Mouse (Mus musculus) embryonic facial prominence, embryonic 15.5 days (tissue): Measurements from ENCODE around the gene Agbl1. TPM values are rescaled to one million over a fixed set of nuclear protein-coding genes. Genes with fewer than 3 reads are reported as not detected.

Experiments
- ATAC-seq: fragments of 200-750 bp; cut with Nextera tagmentation; 2 replicates; pipeline ENCODE4 v1.8.0; 2017; ENCODE audit warnings: low read depth, moderate TSS enrichment; ENCODE audit not compliant: insufficient number of reproducible peaks, low FRiP score, low TSS enrichment
- H3K27ac ChIP-seq: fragments of 300-500 bp; sonication (generic); replicated peaks from 2 replicates; pipeline ENCODE4 v1.5.1; 2015; ENCODE audit warnings: mild to moderate bottlenecking, inconsistent platforms
- H3K27me3 ChIP-seq: fragments of 300-500 bp; sonication (generic); 2 replicates; pipeline ENCODE4 v1.6.1; 2015; ENCODE audit warnings: inconsistent platforms
- H3K36me3 ChIP-seq: fragments of 300-500 bp; sonication (generic); 2 replicates; pipeline ENCODE4 v1.6.1; 2015; ENCODE audit warnings: mild to moderate bottlenecking, inconsistent platforms
- H3K4me1 ChIP-seq: fragments of 300-500 bp; sonication (generic); 2 replicates; pipeline ENCODE4 v1.6.1; 2015; ENCODE audit warnings: inconsistent platforms
- H3K4me2 ChIP-seq: fragments of 300-500 bp; sonication (generic); replicated peaks from 2 replicates; pipeline ENCODE4 v1.6.1; 2015; ENCODE audit warnings: mild to moderate bottlenecking, inconsistent platforms
- H3K4me3 ChIP-seq: fragments of 300-500 bp; sonication (generic); replicated peaks from 2 replicates; pipeline ENCODE4 v1.5.1; 2015; ENCODE audit warnings: mild to moderate bottlenecking, inconsistent platforms
- H3K9ac ChIP-seq: fragments of 300-500 bp; sonication (generic); 2 replicates; pipeline ENCODE4 v1.6.1; 2015; ENCODE audit warnings: inconsistent platforms
- H3K9me3 ChIP-seq: fragments of 300-500 bp; sonication (generic); replicated peaks from 2 replicates; pipeline ENCODE4 v1.6.1; 2016; ENCODE audit warnings: inconsistent platforms
- WGBS: fragments of 180-500 bp; shearing (Covaris S2); methylation state at CpG from one replicate; pipeline ENCODE4 v1.1.7; 2015; 5-methylcytosine and 5-hydroxymethylcytosine counted together
- polyA plus RNA-seq: library from polyadenylated mRNA; unstranded; fragments of >200 nt; fragmentation: Nextera tagmentation; extraction: Ambion mirVana; gene quantifications from 2 replicates; pipeline ENCODE4 v1.2.1, GENCODE M21; 2015

Agbl1 gene
- polyA plus RNA-seq, 1 experiment from 2014 or later: 0.20 TPM

DNA sequence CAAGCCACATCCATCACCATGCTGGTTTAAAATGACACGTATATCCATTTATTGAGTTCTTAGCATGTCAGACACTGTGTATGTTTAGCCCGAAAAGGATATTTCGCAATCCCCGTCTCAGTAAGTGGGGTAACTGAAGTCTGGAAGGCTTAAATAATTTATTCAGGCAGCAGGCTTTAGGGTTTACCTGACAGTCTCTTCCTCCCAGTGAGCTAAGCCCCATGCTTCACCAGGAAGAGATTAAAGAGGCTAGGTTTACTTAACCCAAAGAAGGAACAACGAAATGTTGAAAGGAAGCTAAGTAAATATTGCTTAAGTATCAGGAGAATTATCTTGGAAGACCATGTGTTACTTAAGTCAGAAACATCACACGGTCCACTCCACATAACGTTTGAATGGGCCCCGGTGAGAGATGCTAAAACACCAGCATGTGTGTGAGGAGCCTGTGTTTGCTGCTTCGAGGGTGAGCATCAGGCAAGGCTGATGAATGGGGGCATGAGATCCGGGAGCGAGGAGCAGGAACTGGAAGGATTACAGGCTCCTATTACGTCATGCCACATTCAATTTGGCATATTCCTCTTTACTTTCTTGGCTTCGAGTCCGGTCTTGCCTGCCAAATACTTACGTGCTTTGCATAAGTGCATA is 162.7 kb downstream of the Agbl1 start:
- 12% methylated on average over 15 of the region's 15 CpGs for WGBS
- no peaks in the 10 kb centered on the region for H3K9me3 ChIP-seq
- H3K27ac ChIP-seq: no peak overlapping the region; the same call in 1 of the 2 replicates
- peak overlapping the region; percentile 49 for H3K4me2 ChIP-seq
- peak; percentile 69 for ATAC-seq
- H3K4me3 ChIP-seq: peak overlapping the region; percentile 31
- H3K27me3 ChIP-seq: no peaks in the 10 kb centered on the region
- H3K4me1 ChIP-seq: peaks cover 18% of the 10 kb centered on the region
- H3K9ac ChIP-seq: no peak overlapping the region
- H3K36me3 ChIP-seq: no peaks in the 10 kb centered on the region

DNA sequence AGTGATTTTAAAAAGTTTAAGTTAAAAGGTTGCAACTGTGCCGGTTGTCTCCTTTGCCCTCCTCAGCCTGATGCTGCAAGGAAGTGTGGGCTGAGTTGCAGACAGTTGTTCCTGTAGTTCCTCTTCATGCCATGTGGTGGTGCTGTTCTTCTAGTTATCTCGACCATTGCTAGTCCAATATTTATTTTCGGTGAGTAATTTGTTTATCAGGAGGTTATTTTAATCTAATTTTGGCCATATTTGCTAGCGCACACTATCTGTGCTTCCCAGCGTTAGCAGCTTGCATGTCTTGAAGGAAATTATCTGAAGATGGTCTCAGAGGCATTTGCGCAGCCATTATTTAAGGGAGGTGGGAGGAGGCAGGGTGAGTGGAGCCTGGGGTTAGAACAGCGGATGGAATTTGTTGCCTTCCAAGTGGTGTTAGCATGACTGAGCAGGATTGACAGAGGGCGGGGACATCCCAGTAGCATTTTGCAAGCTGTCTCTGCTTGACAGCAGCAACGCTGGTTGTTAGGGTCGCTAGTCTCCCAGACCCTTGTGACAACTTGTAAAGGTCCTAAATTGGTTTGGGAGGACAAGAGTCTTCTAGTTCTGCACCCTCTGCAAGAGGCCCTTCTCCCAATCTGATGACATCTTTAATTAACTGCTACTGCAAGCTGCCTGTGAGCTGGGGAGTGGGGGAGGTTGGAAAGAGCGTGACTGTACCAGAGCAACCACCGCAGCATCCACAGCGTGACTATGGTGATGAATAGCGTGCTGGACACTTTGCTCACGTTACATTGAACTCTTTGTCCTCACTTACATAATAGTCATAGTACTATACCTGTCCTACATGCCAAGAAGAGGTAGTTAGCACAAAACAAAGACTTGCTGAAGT is 163.5 kb downstream of the Agbl1 start:
- WGBS: 12% methylated on average over 15 of the region's 15 CpGs
- H3K27ac ChIP-seq: no peak overlapping the region; the same call in 1 of the 2 replicates
- H3K4me1 ChIP-seq: peaks cover 18% of the 10 kb centered on the region

DNA sequence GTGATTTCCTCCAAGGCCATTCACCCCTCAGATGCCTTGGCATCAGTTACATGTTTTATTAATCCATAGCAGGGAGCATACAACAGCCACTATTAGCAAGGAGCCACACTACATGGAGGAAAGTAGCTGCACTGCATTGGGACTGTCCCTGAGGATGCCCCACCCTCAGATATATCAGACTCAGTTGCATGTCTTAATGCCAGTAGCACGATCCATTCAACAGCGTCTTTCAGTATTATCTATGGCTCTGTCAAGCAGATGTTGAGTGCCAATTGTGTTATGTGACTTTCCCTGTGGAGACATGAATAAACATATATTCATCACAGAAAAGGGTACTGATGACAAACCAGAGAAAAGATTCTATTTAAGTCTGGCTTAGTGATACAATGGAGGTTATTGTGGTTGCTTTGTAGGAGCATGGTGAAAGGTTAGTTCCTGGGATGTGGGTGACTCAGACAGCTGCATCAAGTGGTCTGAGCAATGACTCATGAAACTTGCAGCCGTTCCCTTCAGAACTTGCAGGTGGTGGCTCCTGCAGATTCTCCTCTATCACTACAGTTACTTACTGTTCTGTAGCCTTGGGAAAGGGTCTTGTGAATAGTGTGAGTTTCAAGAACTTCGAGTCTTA is 178.4 kb downstream of the Agbl1 start:
- WGBS: 69% methylated on average over 4 of the region's 4 CpGs
- H3K9ac ChIP-seq: no peak overlapping the region
- H3K4me1 ChIP-seq: no peaks in the 10 kb centered on the region
- no peak overlapping the region for H3K4me3 ChIP-seq
- no peaks in the 10 kb centered on the region for H3K36me3 ChIP-seq
- no peaks in the 10 kb centered on the region for H3K27me3 ChIP-seq
- no peak for ATAC-seq
- no peaks in the 10 kb centered on the region for H3K9me3 ChIP-seq
- no peak overlapping the region for H3K4me2 ChIP-seq
- H3K27ac ChIP-seq: no peak overlapping the region

More for the DNA sequence above, 163.5 kb downstream of the Agbl1 start:
- no peaks in the 10 kb centered on the region for H3K27me3 ChIP-seq
- H3K4me3 ChIP-seq: peak overlapping the region; percentile 31
- H3K9ac ChIP-seq: no peak overlapping the region
- no peaks in the 10 kb centered on the region for H3K9me3 ChIP-seq
- ATAC-seq: peak; percentile 50
- no peaks in the 10 kb centered on the region for H3K36me3 ChIP-seq
- H3K4me2 ChIP-seq: peak overlapping the region; percentile 49

DNA sequence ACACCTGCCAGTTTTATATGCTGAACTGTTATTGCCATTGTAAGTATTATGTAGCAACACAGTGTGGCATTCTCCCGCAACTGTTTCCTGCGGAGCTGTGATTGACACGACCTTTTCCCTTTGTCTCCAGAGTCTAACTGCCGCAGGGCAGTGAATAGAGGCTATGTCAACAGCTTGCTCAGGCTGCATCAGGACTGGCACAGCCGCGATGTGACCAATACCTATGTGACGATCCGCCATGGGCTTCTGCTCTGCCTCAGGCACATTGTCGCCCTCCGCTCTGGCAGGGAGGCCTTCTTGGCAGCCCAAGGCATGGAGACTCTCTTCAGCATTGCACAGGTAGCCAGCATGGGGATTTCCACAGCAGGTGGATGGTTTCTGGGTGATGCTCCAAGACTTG is 179.3 kb downstream of the Agbl1 start:
- no peaks in the 10 kb centered on the region for H3K4me1 ChIP-seq
- no peak overlapping the region for H3K27ac ChIP-seq
- H3K4me2 ChIP-seq: no peak overlapping the region
- WGBS: 65% methylated on average over 10 of the region's 10 CpGs
- no peaks in the 10 kb centered on the region for H3K27me3 ChIP-seq
- no peaks in the 10 kb centered on the region for H3K9me3 ChIP-seq
- no peaks in the 10 kb centered on the region for H3K36me3 ChIP-seq
- H3K4me3 ChIP-seq: no peak overlapping the region
- no peak for ATAC-seq
- no peak overlapping the region for H3K9ac ChIP-seq

DNA sequence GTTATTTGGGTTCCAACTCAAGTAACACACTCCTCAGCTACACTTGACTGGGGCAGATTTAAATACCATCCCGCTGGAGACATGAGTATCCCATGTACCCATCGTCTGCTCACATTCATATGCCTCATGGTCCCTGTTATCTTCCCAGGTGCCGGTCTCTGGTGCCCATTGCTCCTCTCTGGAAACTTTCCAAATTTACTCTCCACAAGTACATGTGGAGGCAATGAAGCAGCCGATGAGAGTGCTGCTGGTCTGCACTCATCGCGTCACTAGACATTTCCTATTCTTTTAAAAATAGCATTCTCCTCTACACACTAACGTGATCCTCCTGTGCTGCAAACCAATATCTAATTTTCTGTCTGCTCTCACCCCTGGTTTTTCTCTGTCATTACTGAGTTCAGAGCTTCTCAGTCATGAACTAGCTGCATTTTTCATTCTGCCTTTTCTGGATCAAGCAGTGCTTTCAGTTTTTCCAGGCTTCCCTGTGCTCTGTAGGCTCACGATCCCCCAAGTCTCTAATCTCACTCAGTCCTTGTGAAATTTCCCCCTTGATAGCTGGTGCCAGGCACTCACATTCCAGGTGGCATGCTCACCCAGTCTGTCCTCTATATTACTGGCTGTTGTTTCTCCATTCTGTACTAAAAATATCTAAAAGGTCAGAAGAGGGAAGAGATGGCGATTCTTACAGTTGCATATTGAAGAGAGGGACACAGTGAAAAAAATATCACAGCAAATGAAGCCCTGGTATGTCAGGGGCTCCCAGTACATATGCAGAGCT is 180.9 kb downstream of the Agbl1 start:
- Histone ChIP-seq H3K4me1 (no peaks in the 10 kb centered on the region), H3K27me3 (no peaks in the 10 kb centered on the region), H3K36me3 (no peaks in the 10 kb centered on the region), H3K4me3 (no peak overlapping the region), H3K4me2 (no peak overlapping the region), H3K9ac (no peak overlapping the region), H3K27ac (no peak overlapping the region), H3K9me3 (no peaks in the 10 kb centered on the region)
- 71% methylated on average over 9 of the region's 9 CpGs for WGBS
- no peak for ATAC-seq

DNA sequence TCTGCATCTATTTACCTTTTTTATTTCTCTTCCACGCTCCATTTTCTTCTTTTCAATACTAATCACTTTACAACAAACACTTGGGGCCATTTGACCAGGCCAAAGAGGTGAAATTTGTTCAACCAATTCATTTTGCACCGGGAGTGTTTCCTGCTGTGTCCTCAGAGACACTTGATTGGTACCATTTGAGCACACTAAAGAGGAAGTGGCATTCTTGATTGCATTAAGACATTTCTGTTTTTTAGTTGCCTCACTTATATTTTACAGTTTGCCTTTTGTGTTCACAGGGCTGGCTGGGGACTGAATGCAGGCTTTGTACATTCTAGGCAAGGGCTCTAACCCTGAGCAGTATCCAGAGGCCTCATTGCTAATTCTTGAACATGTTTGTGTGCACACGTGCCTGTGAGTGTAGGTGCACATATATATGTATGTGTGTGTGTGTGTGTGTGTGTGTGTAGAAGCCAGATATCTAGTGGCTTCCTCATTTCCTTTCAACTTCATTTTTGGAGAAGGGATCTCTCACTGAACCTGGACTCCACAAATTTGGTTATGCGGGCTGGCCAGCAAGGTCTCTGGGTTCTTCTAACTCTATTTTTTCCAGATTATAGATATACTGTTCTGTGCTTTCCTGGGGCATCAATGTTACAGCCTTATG is 182.4 kb downstream of the Agbl1 start:
- H3K36me3 ChIP-seq: no peaks in the 10 kb centered on the region
- H3K27ac ChIP-seq: no peak overlapping the region
- no peak for ATAC-seq
- H3K9me3 ChIP-seq: no peaks in the 10 kb centered on the region
- no peak overlapping the region for H3K4me2 ChIP-seq
- H3K9ac ChIP-seq: no peak overlapping the region
- H3K4me1 ChIP-seq: no peaks in the 10 kb centered on the region
- H3K27me3 ChIP-seq: no peaks in the 10 kb centered on the region
- no peak overlapping the region for H3K4me3 ChIP-seq
- WGBS: 50% methylated on average over 4 of the region's 4 CpGs

DNA sequence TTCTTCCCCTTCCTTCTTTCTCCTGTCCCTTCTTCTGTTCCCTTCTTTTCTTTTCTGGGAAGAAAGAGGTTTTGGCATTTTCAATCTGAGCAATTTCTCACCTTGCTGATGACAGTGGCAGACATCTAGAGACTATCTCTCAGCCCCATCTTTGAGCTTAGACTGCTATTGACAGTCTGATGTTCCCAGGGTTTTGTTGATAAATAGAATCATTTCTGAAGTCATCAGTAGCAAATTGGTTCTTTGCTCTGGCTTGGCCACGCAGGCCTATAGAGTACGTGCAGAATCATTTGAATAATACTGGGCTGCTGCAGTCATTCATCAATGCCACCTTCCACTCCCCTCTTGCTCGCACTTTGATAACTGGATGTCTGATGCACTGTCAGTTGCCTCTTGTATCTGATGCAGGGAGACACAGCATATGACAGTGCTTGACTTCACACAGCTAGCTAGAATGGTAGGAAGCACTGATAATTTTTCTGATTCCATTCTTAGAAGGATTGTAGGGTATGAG is 186.5 kb downstream of the Agbl1 start:
- ATAC-seq: no peak
- H3K4me1 ChIP-seq: no peaks in the 10 kb centered on the region
- H3K4me3 ChIP-seq: no peak overlapping the region
- H3K4me2 ChIP-seq: no peak overlapping the region
- H3K27ac ChIP-seq: no peak overlapping the region
- H3K27me3 ChIP-seq: no peaks in the 10 kb centered on the region
- no peak overlapping the region for H3K9ac ChIP-seq
- no peaks in the 10 kb centered on the region for H3K9me3 ChIP-seq
- 82% methylated on average over 3 of the region's 3 CpGs for WGBS
- H3K36me3 ChIP-seq: no peaks in the 10 kb centered on the region

DNA sequence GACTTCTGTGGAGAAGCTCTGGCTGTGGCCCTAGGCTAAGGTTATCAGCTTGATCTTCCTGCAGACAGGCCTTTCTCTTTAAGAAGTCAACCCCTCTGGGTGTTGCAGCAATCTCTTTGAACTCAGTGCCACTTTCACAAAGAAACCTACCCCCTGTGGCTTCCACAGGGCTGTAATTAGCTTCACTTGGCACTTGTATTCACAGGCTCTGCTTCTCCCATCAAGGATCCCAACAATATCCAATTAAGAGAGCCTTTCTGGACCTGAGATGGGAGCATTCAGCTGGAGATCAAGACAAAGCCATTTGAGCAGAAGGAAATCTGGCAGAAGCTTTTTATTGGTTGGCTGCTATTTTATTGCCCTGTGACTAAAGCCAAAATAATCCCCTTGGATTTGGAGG is 208.9 kb downstream of the Agbl1 start:
- Histone ChIP-seq H3K27ac (no peak overlapping the region), H3K9ac (no peak overlapping the region), H3K4me2 (no peak overlapping the region), H3K36me3 (no peaks in the 10 kb centered on the region), H3K9me3 (no peaks in the 10 kb centered on the region), H3K4me1 (no peaks in the 10 kb centered on the region), H3K27me3 (no peaks in the 10 kb centered on the region), H3K4me3 (no peak overlapping the region)
- no peak for ATAC-seq

DNA sequence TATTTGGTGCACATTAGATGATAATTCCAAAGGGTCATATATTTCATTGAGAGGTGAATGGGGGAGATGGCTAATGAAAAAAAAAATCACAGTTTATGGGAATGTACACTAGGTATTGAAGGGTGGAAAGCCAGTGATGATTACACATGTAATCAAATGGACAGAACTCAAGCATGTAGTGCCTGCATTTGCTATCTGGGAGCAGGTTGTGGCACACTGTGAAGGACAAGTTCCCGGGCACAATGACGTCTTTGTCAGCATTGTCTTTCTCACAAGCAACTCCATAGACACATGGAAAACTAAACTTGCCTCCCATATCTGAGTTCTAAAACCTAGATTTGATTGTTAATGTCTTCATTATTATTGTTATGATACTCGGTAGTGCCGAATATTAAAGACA is 209.3 kb downstream of the Agbl1 start:
- Histone ChIP-seq H3K4me2 (no peak overlapping the region), H3K4me3 (no peak overlapping the region), H3K27me3 (no peaks in the 10 kb centered on the region), H3K36me3 (no peaks in the 10 kb centered on the region), H3K9me3 (no peaks in the 10 kb centered on the region), H3K27ac (no peak overlapping the region), H3K4me1 (no peaks in the 10 kb centered on the region), H3K9ac (no peak overlapping the region)
- ATAC-seq: no peak
- whole genome bisulfite sequencing: 62% methylated on average over 4 of the region's 4 CpGs

DNA sequence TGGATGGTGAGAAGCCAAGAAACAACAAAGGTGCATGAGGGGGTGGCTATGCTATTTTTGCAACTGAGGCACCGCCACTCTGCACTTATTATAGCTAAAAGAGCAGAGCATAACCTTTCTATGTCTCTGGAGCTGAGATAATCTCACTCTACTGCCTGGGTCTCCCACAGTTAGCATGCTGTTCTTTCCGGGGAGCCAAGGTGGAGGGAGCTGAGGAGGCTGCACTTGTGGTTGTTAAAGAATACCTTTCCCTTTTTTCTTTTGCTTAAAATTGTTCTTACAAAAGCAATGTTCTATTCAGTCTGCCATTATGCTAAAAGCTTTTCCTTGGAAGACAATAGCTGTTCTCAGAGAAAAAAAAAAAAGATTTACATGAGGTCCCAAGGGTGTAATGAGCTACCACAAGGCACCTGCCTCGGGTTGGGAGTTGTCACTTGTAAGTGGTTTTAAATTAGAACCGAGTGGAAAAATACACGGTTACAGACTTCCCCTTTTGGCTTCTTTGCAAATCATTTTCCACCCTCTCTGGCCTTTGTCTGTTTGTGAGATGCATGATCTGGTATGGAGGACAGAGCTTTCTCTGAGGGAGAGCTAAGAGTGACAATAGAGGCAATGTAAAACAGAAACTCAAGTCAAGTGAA is 232.8 kb downstream of the Agbl1 start:
- WGBS: 48% methylated on average over 5 of the region's 5 CpGs
- no peak overlapping the region for H3K4me3 ChIP-seq
- ATAC-seq: no peak
- no peaks in the 10 kb centered on the region for H3K27me3 ChIP-seq
- no peaks in the 10 kb centered on the region for H3K9me3 ChIP-seq
- H3K27ac ChIP-seq: no peak overlapping the region
- no peak overlapping the region for H3K4me2 ChIP-seq
- H3K9ac ChIP-seq: no peak overlapping the region
- no peaks in the 10 kb centered on the region for H3K36me3 ChIP-seq
- no peaks in the 10 kb centered on the region for H3K4me1 ChIP-seq
